Mouse (Mus musculus) spleen, postnatal 36 days (tissue): ENCODE results near the gene Ifitm2.
A peak's percentile ranks its signal among the peaks of the same experiment; 100 is the strongest.
"Not testable (repeated sequence)": the region's sequence is repeated elsewhere in the genome, so short reads cannot be mapped to it uniquely, and the experiment has no call there.

Experiments
- DNase-seq, 2 experiments: peaks; one replicate each; pipeline ENCODE4 v3.0.0; 2022; ENCODE audit warnings: low spot score in 2 of 2, mixed read lengths in 1 of 2

Ifitm2 gene

DNA sequence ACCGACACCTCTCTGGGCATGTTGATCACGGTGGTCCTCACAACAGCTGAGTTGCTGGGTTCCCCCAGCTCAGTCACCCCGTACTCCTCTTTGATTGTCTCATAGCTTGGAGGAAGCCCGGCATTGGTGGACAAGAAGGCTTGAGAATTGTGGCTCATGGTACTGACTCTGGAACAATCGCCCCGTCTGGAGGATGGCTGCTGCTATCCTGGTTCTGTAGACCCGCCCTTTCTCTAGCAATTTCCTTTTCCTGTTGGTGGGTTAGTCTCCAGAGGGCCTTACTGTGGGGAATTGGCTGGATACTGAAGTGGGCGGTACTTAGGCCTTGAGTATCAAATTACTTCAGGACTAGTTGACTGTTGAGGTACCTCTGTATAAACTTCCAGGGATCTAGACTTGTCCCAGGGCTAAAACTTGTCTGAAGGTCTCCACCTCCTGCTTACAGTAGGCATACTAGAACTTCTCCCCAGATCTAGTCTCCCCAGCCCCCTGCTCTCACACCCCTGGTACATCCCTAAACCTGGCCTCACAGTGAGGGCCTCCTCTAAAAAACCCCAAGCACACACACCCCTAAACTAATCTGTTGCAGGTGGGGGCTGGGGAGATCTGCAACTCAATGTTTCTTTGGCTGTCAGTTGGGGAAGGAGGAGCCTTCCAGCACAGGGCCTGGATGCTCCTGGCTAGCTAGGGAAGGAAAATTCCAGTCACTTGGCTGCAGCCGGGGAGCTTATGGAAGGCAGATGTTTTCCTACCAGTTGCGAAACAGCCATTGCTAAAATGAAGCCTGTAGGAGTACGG lies at the start of gene Ifitm2, which contains the start of gene Gm45717:
Ifitm2 (minus strand) TSS at position 230 of the 798 bp plus-strand sequence.
Gm45717 (minus strand) TSS at position 180 of the 798 bp plus-strand sequence.
- peak in 1 of 2 experiments; percentile 59 for DNase-seq

DNA sequence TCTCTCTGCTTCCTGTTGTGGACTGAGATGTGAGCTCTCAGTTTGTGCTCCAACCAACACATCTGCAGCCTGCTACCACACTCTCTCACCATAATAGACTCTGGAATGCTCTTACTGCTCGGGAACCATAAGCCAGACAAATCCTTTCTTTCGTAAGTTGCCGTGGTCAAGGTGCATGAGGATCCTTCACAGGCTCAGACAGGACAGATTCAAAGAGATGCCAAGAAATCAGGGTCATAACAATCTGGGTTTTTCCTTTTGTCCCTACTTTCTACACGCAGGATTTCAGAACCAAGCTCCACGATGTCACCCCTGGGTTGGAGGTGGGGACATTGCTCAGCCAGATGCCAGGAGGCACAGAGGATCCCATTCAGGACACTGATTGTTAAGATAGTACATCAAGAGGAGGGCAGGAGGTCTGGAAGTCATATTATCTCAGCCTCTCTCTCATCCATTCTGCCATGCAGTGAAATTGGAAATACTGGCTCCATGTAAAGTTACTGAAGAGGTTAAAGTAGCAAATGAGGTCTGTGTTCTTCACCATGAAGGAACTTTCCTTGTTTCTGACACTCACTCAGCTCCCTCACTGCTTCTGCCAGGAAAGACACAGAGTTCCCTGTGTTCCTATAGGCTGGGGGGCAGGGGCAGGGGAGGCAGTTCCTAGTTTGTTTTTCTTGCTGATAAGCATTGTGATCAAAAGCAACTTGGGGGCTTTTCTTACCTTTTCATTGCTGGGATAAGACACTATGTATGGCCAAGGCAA lies 47.6 kb upstream of the Ifitm2 start:
- no peak for DNase-seq

DNA sequence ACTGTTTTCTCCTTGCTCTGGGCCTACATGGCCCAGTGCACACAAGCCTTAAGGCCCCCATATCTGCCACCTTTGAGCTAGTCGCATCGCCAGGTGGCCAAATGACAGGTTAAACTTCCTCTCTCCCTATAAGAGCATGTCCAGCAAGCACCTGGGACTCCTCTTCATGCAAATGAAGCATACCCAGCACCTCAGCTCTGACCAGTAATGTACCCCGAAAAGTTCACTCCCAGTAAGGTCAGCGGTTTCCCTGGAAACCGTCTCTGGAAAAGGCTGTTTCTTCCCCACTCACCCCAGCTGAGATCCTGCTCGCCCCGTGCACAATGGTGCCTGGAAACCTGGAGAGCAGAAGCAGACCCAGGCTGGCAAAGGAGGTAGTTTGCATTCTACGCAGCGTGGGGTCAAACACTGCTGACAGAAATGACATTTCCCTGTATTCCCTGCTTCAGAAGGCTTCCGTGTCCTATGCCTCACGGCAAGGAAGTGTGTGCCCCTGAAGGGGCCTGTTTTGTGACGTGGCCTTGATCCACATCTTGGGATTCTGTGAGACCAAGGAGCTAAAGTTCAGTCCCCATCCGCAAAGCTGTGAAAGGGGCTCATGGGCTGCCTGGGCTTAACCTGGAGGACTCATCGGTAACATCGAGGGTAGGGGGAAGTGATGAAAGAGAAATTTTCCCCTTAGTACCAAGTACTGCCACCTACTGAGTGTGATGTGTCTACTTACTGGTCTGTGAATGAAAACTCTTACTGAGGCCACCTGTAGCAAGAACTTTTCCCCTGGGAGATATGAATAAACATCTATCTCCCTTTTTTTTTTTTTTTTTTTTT lies 45.3 kb upstream of the Ifitm2 start:
- no peak for DNase-seq

- DNase-seq, result no peak
These were observed 43.3 kb upstream of the Ifitm2 start for GRCm38 (mm10) chr7:140998853-140999700.

GRCm38 (mm10) chr7:140997817-140998216 lies 42.0 kb upstream of the Ifitm2 start:
- DNase-seq, result no peak

DNA sequence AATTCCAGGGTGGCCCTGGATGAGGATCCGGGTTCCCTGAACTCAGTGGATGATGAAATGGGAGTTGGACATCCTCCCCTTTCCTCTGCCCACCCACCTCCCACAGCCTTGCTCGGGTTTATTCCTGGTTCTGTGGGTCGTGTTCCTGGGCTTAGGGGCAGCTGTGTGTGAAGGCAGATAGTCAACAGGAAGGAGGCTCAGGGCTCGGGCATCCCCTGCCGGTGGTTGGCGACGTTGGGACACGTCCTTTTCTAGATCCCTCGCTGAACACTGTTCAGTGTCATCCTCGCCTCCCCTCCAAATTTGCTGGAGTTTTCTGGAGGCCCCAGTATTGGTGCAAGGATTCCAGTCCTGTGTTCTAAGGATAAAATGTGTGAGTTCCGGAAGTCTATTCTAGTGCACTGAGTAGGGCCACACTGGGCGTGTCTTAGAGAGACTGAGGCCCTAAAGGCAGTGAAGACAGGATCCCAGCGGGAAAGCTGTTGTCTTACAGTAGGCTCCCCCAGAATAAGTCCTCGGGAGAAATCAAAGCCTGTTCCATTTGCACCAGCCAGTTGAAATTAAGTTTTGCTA lies 35.4 kb upstream of the Ifitm2 start:
- no peak for DNase-seq

DNA sequence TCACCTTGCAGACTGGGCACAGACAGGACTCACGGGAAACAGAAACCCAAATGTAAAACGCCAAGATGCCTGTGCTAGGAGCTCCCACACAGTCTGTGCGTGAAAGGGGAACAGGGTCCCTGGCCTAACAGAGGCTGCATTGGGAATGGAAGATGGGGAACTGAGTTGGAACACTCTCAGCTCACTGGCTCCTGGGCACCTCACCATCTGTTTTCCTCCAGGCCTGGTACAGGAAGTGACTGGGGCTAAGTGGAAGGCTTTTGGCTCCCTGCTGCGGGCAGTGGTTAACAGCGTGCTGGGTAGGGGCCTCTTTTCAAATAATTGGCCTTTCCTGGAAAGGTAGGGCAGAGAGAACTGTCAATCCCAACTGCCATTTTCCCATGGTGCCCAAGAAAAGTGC lies 34.8 kb upstream of the Ifitm2 start:
- DNase-seq, result no peak

- DNase-seq, result no peak
These were observed 34.4 kb upstream of the Ifitm2 start for GRCm38 (mm10) chr7:140990185-140990584.

DNA sequence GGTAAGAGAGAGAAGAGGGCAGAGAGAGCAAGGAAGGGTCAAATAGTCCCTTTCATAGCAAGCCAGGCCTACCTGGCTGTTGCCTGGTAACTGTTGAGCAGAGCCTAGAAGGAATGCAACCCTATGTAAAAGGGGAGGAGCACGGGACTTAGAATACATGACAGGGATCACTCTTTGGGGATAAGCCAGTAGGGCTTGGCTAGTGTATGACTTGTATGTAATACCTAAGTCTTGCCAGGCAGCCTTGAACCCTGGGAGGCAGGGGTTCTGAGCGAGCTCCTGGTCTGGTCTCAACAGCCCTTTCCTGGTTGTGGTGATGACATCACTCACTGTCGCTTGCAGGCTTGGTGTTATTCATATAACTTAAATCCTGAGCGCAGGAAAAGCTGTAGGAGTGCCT lies 33.2 kb upstream of the Ifitm2 start:
- DNase-seq, result no peak

DNA sequence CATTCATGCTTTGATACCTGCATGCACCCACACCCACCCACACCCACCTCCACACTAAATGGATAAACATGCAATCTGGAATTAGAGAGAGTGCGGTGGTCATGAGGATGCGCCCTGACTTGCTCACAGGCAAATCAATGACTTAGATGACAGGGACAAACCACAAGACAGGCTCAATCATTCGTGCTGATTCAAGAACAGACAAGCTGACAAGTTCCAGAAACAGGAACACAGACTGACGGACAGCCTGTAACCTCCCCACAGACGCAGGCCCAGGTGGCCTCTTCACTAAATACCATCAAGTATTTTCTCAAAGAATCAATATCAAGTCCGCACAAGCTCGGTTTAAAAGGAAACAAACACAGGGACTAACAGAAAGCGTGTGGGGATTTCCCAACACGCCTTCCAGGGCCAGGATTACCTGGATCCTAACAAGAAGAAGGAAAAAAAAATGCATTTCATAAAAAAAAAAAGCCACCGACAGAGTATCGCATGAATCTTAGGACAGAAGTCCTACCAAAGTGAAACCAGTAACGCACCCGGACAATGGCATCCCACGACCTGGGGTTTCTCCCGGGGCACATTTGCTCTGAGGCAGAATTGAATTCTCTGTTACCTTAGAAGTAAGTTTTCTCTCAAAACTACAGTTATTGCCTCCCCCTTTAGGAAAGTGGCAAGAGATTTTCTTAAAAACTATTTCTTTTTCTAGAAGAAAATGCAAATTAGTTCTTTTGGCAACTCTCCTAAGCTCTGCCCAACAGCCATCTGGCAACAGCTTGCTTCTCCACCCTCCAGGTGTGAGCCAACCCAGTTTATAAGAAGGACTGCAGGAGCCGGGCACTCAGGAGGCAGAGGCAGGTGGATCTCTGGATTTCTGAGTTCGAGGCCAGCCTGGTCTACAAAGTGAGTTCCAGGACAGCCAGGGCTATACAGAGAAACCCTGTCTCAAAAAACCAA lies 31.7 kb upstream of the Ifitm2 start:
- no peak for DNase-seq

- DNase-seq, result no peak
These were observed 27.2 kb upstream of the Ifitm2 start for GRCm38 (mm10) chr7:140982971-140983370.

- peak; percentile 11 to 40 for DNase-seq
These were observed 25.9 kb upstream of the Ifitm2 start for GRCm38 (mm10) chr7:140981704-140982103.

GRCm38 (mm10) chr7:140976720-140977119 lies 20.9 kb upstream of the Ifitm2 start:
- not testable (repeated sequence) for DNase-seq

DNA sequence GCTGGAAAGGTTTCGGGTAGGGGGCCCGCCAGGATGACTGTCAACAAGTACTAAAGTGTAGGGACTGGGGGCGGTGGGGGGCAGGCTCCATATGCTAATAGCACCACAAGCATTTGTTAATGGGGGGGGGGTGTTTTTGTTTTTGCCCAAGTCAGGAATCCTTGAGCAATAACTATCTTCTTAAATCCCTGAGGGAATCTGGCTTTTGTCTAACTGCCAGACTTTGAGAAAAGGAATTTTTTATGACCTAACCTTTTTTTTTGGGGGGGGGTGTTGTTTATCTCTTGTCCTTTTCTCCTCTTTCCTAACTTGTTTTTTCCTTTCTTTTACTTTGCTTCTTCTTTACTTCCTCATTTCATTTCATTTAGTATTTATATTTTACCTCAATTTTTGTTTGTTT lies 19.7 kb upstream of the Ifitm2 start:
- no peak for DNase-seq

GRCm38 (mm10) chr7:140974940-140975339 lies 19.2 kb upstream of the Ifitm2 start:
- no peak for DNase-seq

DNA sequence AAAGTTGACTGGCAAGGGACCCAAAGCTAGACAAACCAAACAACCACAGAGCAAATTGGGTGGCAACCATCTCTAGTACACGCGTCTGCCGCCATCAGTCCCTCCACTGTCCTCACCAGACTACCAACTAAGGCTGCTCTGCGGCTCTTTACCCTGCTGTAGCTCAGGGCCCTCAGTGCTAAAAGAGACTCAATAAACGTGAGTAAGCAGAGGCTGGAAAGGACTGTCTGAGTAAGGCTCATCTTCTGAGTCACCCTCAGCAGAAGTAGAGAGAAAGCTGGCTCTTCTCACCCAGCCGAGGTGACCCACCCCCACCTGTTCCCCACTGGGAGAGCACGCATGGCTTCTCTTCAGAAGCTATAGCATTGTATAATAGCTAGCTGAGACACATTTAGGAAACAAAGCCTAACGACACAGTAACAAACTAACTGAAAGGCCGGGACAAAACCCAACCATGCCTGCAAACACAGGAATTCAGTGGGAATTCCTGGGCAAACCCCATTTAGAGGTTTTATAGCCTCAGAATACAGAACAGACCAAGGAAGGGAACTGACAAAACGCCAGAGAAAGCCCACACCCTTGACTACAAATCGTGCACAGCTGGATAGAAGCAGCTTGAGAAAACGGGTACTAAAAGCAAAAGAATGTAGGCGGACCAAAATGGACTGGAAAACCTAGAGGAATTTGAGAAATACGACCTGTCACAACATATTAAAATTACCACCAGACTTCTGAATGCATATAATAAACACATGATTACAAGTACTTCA lies 17.8 kb upstream of the Ifitm2 start:
- no peak for DNase-seq

DNA sequence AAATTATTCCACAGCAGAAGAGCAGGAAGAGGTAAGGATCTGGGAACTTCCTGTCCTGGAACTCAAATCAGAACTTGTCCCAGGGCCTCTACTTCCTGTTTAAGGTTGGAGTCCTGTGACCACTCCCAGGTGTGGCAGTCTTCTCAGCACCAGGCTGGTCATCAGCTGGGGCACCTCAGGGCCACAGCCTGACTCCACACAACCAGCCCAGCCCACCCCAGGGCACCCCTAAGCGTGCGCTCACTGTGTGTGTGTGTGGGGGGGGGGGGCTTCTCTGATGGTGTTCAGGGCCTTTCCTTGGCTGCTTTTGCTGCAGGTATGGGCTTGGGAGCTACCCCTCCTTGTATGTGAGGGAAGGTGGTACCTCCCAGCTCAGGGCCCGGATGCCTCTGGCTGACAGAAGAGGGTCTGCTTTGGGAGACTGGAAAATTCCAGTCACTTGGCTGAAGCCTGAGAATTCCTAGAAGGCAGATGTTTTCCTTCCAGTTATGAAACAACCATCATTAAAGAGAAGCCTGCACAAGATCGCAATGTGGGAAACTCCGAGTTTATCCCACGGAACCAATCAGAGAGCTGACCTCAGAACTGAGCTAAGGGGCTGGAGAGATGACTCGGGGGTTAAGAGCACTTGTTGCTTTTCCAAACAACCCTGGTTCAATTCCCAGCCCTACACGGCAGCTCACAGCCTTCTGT lies 15.8 kb upstream of the Ifitm2 start:
- DNase-seq, result no peak

DNA sequence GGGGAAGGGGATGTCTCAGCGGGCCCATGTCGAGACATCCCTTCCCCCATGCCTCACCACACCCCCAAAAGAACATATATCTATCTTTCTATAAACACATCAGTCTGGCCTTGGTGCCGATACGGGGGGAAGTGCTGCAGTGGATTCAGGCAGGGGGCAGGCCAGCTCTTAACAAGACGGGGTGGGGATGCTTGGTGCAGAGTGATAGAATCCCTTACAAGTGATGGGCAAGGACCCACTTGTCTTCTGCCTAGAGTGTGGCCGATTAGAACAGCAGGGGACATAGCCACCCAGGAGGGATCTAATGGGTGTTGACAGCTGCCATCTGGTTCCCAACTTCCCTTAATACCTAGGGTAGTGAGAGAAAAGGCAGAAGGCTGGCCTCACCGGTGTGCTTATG lies 15.1 kb upstream of the Ifitm2 start:
- DNase-seq, result no peak
